Mouse (Mus musculus): Measurements from ENCODE around the gene Themis. TPM values are rescaled to one million over a fixed set of nuclear protein-coding genes. Genes with fewer than 3 reads are reported as not detected.

Gene Themis
- polyA plus RNA-seq, 1 experiment from 2014 or later, result not detected

- 96% methylated on average over 1 of the region's 1 CpGs for WGBS
- H3K9me3 ChIP-seq, result no peaks in the 10 kb centered on the region
Observed at GRCm38 (mm10) chr10:28696032-28696431, 27.9 kb downstream of the Themis start.

GRCm38 (mm10) chr10:28698175-28698574, 30.0 kb downstream of the Themis start:
- Histone ChIP-seq H3K9ac (replicated peaks) (no peak overlapping the region), H3K4me1 (replicated peaks) (no peaks in the 10 kb centered on the region), H3K4me3 (replicated peaks) (no peak overlapping the region), H3K27ac (no peak overlapping the region), H3K4me2 (replicated peaks) (no peak overlapping the region), H3K36me3 (no peaks in the 10 kb centered on the region), H3K27me3 (no peaks in the 10 kb centered on the region), H3K9me3 (no peaks in the 10 kb centered on the region)
- no peak for ATAC-seq

More at GRCm38 (mm10) chr10:28696032-28696431, 27.9 kb downstream of the Themis start:
- H3K4me1 ChIP-seq (replicated peaks), result no peaks in the 10 kb centered on the region
- H3K36me3 ChIP-seq, result no peaks in the 10 kb centered on the region
- ATAC-seq, result no peak
- H3K27ac ChIP-seq, result no peak overlapping the region
- no peak overlapping the region for H3K9ac ChIP-seq (replicated peaks)
- H3K4me3 ChIP-seq (replicated peaks), result no peak overlapping the region
- no peaks in the 10 kb centered on the region for H3K27me3 ChIP-seq
- H3K4me2 ChIP-seq (replicated peaks), result no peak overlapping the region

GRCm38 (mm10) chr10:28721828-28722227, 53.7 kb downstream of the Themis start:
- H3K9ac ChIP-seq (replicated peaks), result no peak overlapping the region

GRCm38 (mm10) chr10:28723266-28723665, 55.1 kb downstream of the Themis start:
- WGBS, result 94% methylated on average over 7 of the region's 7 CpGs
- no peak overlapping the region for H3K9ac ChIP-seq (replicated peaks)
- H3K9me3 ChIP-seq, result no peaks in the 10 kb centered on the region
- H3K4me1 ChIP-seq (replicated peaks), result no peaks in the 10 kb centered on the region
- no peak overlapping the region for H3K27ac ChIP-seq
- H3K4me3 ChIP-seq (replicated peaks), result no peak overlapping the region
- no peaks in the 10 kb centered on the region for H3K36me3 ChIP-seq
- no peak for ATAC-seq
- no peaks in the 10 kb centered on the region for H3K27me3 ChIP-seq
- H3K4me2 ChIP-seq (replicated peaks), result no peak overlapping the region

More at GRCm38 (mm10) chr10:28721828-28722227, 53.7 kb downstream of the Themis start:
- Histone ChIP-seq H3K9me3 (no peaks in the 10 kb centered on the region), H3K4me2 (replicated peaks) (no peak overlapping the region), H3K27me3 (no peaks in the 10 kb centered on the region), H3K36me3 (no peaks in the 10 kb centered on the region), H3K4me1 (replicated peaks) (no peaks in the 10 kb centered on the region), H3K27ac (no peak overlapping the region), H3K4me3 (replicated peaks) (no peak overlapping the region)
- WGBS, result 58% methylated on average over 3 of the region's 3 CpGs
- ATAC-seq, result no peak

GRCm38 (mm10) chr10:28730122-28730521, 62.0 kb downstream of the Themis start:
- Histone ChIP-seq H3K9me3 (no peaks in the 10 kb centered on the region), H3K4me1 (replicated peaks) (no peaks in the 10 kb centered on the region), H3K27ac (no peak overlapping the region), H3K9ac (replicated peaks) (no peak overlapping the region), H3K4me3 (replicated peaks) (no peak overlapping the region), H3K36me3 (no peaks in the 10 kb centered on the region), H3K27me3 (no peaks in the 10 kb centered on the region), H3K4me2 (replicated peaks) (no peak overlapping the region)
- 10% methylated on average over 2 of the region's 2 CpGs for WGBS
- ATAC-seq, result no peak

- Histone ChIP-seq H3K4me1 (replicated peaks) (no peaks in the 10 kb centered on the region), H3K4me3 (replicated peaks) (no peak overlapping the region), H3K9me3 (peaks cover 4% of the 10 kb centered on the region; the same call in 1 of the 2 replicates), H3K36me3 (no peaks in the 10 kb centered on the region), H3K27ac (no peak overlapping the region), H3K4me2 (replicated peaks) (no peak overlapping the region), H3K27me3 (no peaks in the 10 kb centered on the region), H3K9ac (replicated peaks) (no peak overlapping the region)
- WGBS, result 100% methylated on average over 1 of the region's 1 CpGs
- no peak for ATAC-seq
Observed at GRCm38 (mm10) chr10:28737953-28738352, 69.8 kb downstream of the Themis start.

GRCm38 (mm10) chr10:28746426-28746825, 78.3 kb downstream of the Themis start:
- H3K4me1 ChIP-seq (replicated peaks), result no peaks in the 10 kb centered on the region
- no peaks in the 10 kb centered on the region for H3K36me3 ChIP-seq
- H3K9me3 ChIP-seq, result no peaks in the 10 kb centered on the region
- ATAC-seq, result no peak
- no peak overlapping the region for H3K27ac ChIP-seq
- H3K4me2 ChIP-seq (replicated peaks), result no peak overlapping the region
- no peaks in the 10 kb centered on the region for H3K27me3 ChIP-seq
- no peak overlapping the region for H3K4me3 ChIP-seq (replicated peaks)
- H3K9ac ChIP-seq (replicated peaks), result no peak overlapping the region

GRCm38 (mm10) chr10:28753321-28753720, 85.2 kb downstream of the Themis start:
- WGBS, result 73% methylated on average over 2 of the region's 2 CpGs
- no peak overlapping the region for H3K4me3 ChIP-seq (replicated peaks)
- H3K4me1 ChIP-seq (replicated peaks), result no peaks in the 10 kb centered on the region
- H3K27ac ChIP-seq, result no peak overlapping the region
- no peaks in the 10 kb centered on the region for H3K36me3 ChIP-seq
- no peaks in the 10 kb centered on the region for H3K9me3 ChIP-seq
- ATAC-seq, result no peak
- no peaks in the 10 kb centered on the region for H3K27me3 ChIP-seq
- H3K4me2 ChIP-seq (replicated peaks), result no peak overlapping the region
- H3K9ac ChIP-seq (replicated peaks), result no peak overlapping the region

- Histone ChIP-seq H3K36me3 (no peaks in the 10 kb centered on the region), H3K27me3 (no peaks in the 10 kb centered on the region), H3K4me3 (replicated peaks) (no peak overlapping the region), H3K4me1 (replicated peaks) (no peaks in the 10 kb centered on the region), H3K9ac (replicated peaks) (no peak overlapping the region), H3K4me2 (replicated peaks) (no peak overlapping the region), H3K9me3 (no peaks in the 10 kb centered on the region), H3K27ac (no peak overlapping the region)
- ATAC-seq, result no peak
Observed at GRCm38 (mm10) chr10:28754927-28755326, 86.8 kb downstream of the Themis start.

GRCm38 (mm10) chr10:28776777-28777402, 108.7 kb downstream of the Themis start:
- H3K4me1 ChIP-seq (replicated peaks), result no peaks in the 10 kb centered on the region
- WGBS, result 75% methylated on average over 5 of the region's 5 CpGs

GRCm38 (mm10) chr10:28799469-28799868, 131.3 kb downstream of the Themis start:
- H3K36me3 ChIP-seq, result no peaks in the 10 kb centered on the region
- no peak overlapping the region for H3K4me3 ChIP-seq (replicated peaks)
- ATAC-seq, result no peak
- no peak overlapping the region for H3K27ac ChIP-seq
- no peaks in the 10 kb centered on the region for H3K9me3 ChIP-seq
- no peak overlapping the region for H3K9ac ChIP-seq (replicated peaks)
- WGBS, result 85% methylated on average over 4 of the region's 4 CpGs
- H3K4me2 ChIP-seq (replicated peaks), result no peak overlapping the region
- H3K4me1 ChIP-seq (replicated peaks), result no peaks in the 10 kb centered on the region
- H3K27me3 ChIP-seq, result no peaks in the 10 kb centered on the region

More at GRCm38 (mm10) chr10:28776777-28777402, 108.7 kb downstream of the Themis start:
- Histone ChIP-seq H3K9me3 (no peaks in the 10 kb centered on the region), H3K4me3 (replicated peaks) (no peak overlapping the region), H3K27me3 (no peaks in the 10 kb centered on the region), H3K27ac (no peak overlapping the region), H3K4me2 (replicated peaks) (no peak overlapping the region), H3K9ac (replicated peaks) (no peak overlapping the region), H3K36me3 (no peaks in the 10 kb centered on the region)
- no peak for ATAC-seq

GRCm38 (mm10) chr10:28805160-28805559, 137.0 kb downstream of the Themis start:
- Histone ChIP-seq H3K9me3 (no peaks in the 10 kb centered on the region), H3K9ac (replicated peaks) (no peak overlapping the region), H3K27ac (no peak overlapping the region), H3K36me3 (no peaks in the 10 kb centered on the region), H3K4me2 (replicated peaks) (no peak overlapping the region), H3K4me1 (replicated peaks) (no peaks in the 10 kb centered on the region), H3K4me3 (replicated peaks) (no peak overlapping the region), H3K27me3 (no peaks in the 10 kb centered on the region)
- 91% methylated on average over 3 of the region's 3 CpGs for WGBS
- no peak for ATAC-seq

GRCm38 (mm10) chr10:28811928-28812570, 143.9 kb downstream of the Themis start:
- Histone ChIP-seq H3K36me3 (no peaks in the 10 kb centered on the region), H3K9me3 (no peaks in the 10 kb centered on the region), H3K4me3 (replicated peaks) (no peak overlapping the region), H3K4me1 (replicated peaks) (no peaks in the 10 kb centered on the region), H3K4me2 (replicated peaks) (no peak overlapping the region), H3K27me3 (no peaks in the 10 kb centered on the region), H3K27ac (no peak overlapping the region), H3K9ac (replicated peaks) (no peak overlapping the region)
- ATAC-seq, result no peak
- WGBS, result 88% methylated on average over 5 of the region's 5 CpGs

Measured in midbrain, embryonic 13.5 days (tissue).